18 mouse cellular contexts compared by ENCODE assay signal in genomic region chr3:40405949-40406236, GRCm38 (mm10).
"Had no signal": no experiment of that assay in that cellular context is flagged by ENCODE, and none has a peak within 500 bp of the region (broad histone marks: within the 10 kb centered on the region; RNA-seq: fewer than 3 reads in every experiment).

No protein-coding gene starts in this region.

- H3K27me3 ChIP-seq: midbrain, embryonic 13.5 days; midbrain, embryonic 15.5 days; neural tube, embryonic 13.5 days; neural tube, embryonic 15.5 days had no signal

- ATAC-seq: midbrain, embryonic 13.5 days; midbrain, embryonic 15.5 days had no signal

- H3K9me3 ChIP-seq: midbrain, embryonic 10.5 days; midbrain, embryonic 15.5 days; neural tube, embryonic 13.5 days; neural tube, embryonic 15.5 days had no signal

- H3K27ac ChIP-seq: midbrain, embryonic 10.5 days; midbrain, embryonic 13.5 days; midbrain, embryonic 15.5 days; neural tube, embryonic 13.5 days; neural tube, embryonic 15.5 days had no signal

- H3K4me3 ChIP-seq: midbrain, embryonic 10.5 days; midbrain, embryonic 13.5 days; midbrain, embryonic 15.5 days; myocyte; neural tube, embryonic 13.5 days; neural tube, embryonic 15.5 days had no signal

- H3K4me1 ChIP-seq: midbrain, embryonic 13.5 days; midbrain, embryonic 15.5 days; neural tube, embryonic 13.5 days; neural tube, embryonic 15.5 days had no signal

- H3K36me3 ChIP-seq: midbrain, embryonic 10.5 days; midbrain, embryonic 13.5 days; midbrain, embryonic 15.5 days; neural tube, embryonic 13.5 days; neural tube, embryonic 15.5 days had no signal

- H3K4me2 ChIP-seq: lung, embryonic 14.5 days; midbrain, embryonic 13.5 days; midbrain, embryonic 15.5 days; neural tube, embryonic 13.5 days; neural tube, embryonic 15.5 days had no signal

- DNase-seq: lung, adult 18-20 months; lung, postnatal 10 days; lung, postnatal 4 days; retina, postnatal 1 day; right cerebral cortex, adult 18-20 months; right cerebral cortex, postnatal 25 days; right cerebral cortex, postnatal 4 days; spleen, adult 18-20 months; thymus, adult 18-20 months; thymus, postnatal 14 days; thymus, postnatal 36 days had no signal

- H3K9ac ChIP-seq: lung, embryonic 14.5 days; midbrain, embryonic 13.5 days; midbrain, embryonic 15.5 days; neural tube, embryonic 13.5 days; neural tube, embryonic 15.5 days had no signal
